Mouse (Mus musculus): ENCODE data around the gene Spata46.

The Spata46 gene

GRCm38 (mm10) chr1:170339943-170340342 is 31.3 kb downstream of the Spata46 start:
- DNase-seq (ENCODE audit: low spot score in 2 of 2) = no peak

- no peak for DNase-seq (ENCODE audit: low spot score in 2 of 2)
These were observed 34.5 kb downstream of the Spata46 start for GRCm38 (mm10) chr1:170343081-170343480.

- DNase-seq (ENCODE audit: low spot score in 2 of 2) = no peak
These were observed 35.3 kb downstream of the Spata46 start for GRCm38 (mm10) chr1:170343906-170344305.

GRCm38 (mm10) chr1:170346266-170346665 is 37.7 kb downstream of the Spata46 start:
- no peak for DNase-seq (ENCODE audit: low spot score in 2 of 2)

GRCm38 (mm10) chr1:170351080-170351479 is 42.5 kb downstream of the Spata46 start:
- DNase-seq (ENCODE audit: low spot score in 2 of 2) = no peak

GRCm38 (mm10) chr1:170353335-170353734 is 44.7 kb downstream of the Spata46 start:
- DNase-seq (ENCODE audit: low spot score in 2 of 2) = peak; percentile 16 to 35

GRCm38 (mm10) chr1:170360183-170360915 is 51.7 kb downstream of the Spata46 start:
- no peak for DNase-seq (ENCODE audit: low spot score in 2 of 2)

All from natural killer cell, adult 2 months (primary cell).